Mouse (Mus musculus) cortical plate, adult 2 months (tissue): ENCODE results near the gene Hyal1. TPM values are rescaled to one million over a fixed set of nuclear protein-coding genes. Genes with fewer than 3 reads are reported as not detected.
"Not testable (repeated sequence)": the region's sequence is repeated elsewhere in the genome, so short reads cannot be mapped to it uniquely, and the experiment has no call there.

ENCODE experiments used
- H3K27ac ChIP-seq: fragments of 200-500 bp; 2 replicates; pipeline ENCODE4 v1.5.1; 2012; ENCODE audit warnings: low read length, control low read depth, inconsistent platforms; ENCODE audit not compliant: insufficient read depth
- H3K4me1 ChIP-seq: fragments of 200-500 bp; 2 replicates; pipeline ENCODE4 v1.6.1; 2011; ENCODE audit warnings: low read length; ENCODE audit not compliant: control insufficient read depth, insufficient read depth
- H3K4me3 ChIP-seq: fragments of 200-500 bp; 2 replicates; pipeline ENCODE4 v1.5.1; 2011; ENCODE audit warnings: mild to moderate bottlenecking, low read length, control low read depth; ENCODE audit not compliant: insufficient read depth
- CTCF ChIP-seq: fragments of 200-500 bp; IDR thresholded peaks from 2 replicates; pipeline ENCODE4 v1.5.1; 2011; ENCODE audit warnings: mild to moderate bottlenecking, control low read depth, low read length; ENCODE audit not compliant: insufficient read depth; ENCODE audit errors: extremely low read depth
- POLR2A ChIP-seq: fragments of 200-500 bp; IDR thresholded peaks from 2 replicates; pipeline ENCODE4 v1.6.1; 2011; ENCODE audit warnings: mild to moderate bottlenecking, low read length, control low read depth; ENCODE audit not compliant: insufficient read depth; ENCODE audit errors: extremely low read depth
- polyA plus RNA-seq: library from polyadenylated mRNA; depleted of rRNA; stranded (reverse); fragments of >200 nt; gene quantifications from 2 replicates; pipeline ENCODE4 v1.2.3, GENCODE M21; 2012

The Hyal1 gene
- polyA plus RNA-seq, 1 experiment = 5.7 TPM

DNA sequence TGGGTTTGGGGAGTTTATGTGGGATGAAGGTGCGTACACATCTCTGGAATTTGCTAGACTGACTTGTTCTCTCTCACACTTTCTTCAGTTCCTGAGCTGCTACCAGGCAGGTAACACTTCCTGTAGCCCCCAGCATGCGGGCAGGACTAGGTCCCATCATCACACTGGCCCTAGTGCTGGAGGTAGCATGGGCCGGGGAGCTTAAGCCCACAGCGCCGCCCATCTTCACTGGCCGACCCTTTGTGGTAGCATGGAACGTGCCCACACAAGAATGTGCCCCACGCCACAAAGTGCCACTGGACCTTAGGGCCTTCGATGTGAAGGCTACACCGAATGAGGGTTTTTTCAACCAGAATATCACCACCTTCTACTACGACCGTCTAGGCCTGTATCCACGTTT lies 6.7 kb upstream of the Hyal1 start:
- TF ChIP-seq CTCF (no peak), POLR2A (no peak)
- H3K27ac ChIP-seq = no peak overlapping the region
- H3K4me1 ChIP-seq = peaks cover 7% of the 10 kb centered on the region
- H3K4me3 ChIP-seq = peak overlapping the region; percentile 89

DNA sequence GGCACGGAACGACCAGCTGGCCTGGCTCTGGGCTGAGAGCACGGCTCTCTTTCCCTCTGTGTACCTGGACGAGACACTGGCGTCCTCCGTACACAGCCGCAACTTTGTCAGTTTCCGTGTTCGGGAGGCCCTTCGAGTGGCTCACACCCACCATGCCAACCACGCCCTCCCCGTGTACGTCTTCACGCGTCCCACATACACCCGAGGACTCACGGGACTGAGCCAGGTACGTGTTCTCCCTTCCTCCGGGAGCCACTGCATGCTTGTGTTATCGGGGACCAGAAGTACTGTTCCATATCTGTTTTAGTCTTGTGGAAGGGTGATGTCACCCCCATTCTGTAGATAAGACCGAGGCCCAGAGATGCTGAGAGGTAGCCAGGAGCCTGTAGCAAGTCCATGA lies 5.9 kb upstream of the Hyal1 start:
- H3K27ac ChIP-seq = no peak overlapping the region
- H3K4me1 ChIP-seq = peaks cover 7% of the 10 kb centered on the region
- no peak for TF ChIP-seq CTCF
- no peak for TF ChIP-seq POLR2A
- no peak overlapping the region for H3K4me3 ChIP-seq

DNA sequence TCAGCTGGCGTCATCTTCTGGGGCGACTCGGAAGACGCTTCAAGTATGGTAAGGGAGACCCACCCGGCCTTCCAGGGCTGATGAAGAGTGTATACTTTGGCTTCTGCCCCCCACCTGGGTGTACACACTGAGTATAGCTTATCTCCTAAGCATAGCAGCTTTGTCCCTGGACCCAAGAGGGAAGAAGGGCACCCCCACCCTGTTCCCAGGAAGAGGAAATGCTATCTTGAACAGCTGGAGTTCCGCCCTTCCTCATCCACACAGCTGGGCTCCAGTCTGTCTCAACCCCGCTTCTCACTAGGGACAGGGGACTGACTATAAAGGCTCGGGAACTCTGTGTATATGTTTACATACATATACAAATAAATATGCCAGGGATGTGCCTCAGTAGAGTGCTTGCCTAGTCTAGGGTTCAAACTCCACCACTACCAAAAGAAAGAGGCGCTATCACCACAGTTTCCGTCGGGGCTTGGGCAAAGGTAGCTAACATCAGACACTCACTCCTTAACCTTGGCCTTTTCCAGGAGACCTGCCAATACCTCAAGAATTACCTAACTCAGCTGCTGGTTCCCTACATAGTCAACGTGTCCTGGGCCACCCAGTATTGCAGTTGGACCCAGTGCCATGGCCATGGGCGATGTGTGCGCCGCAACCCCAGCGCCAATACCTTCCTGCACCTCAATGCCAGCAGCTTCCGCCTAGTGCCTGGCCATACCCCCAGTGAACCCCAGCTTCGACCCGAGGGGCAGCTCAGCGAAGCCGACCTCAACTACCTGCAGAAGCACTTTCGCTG lies 5.0 kb upstream of the Hyal1 start:
- no peak overlapping the region for H3K27ac ChIP-seq
- H3K4me3 ChIP-seq = no peak overlapping the region
- TF ChIP-seq CTCF (no peak), POLR2A (no peak)
- H3K4me1 ChIP-seq = peaks cover 7% of the 10 kb centered on the region

DNA sequence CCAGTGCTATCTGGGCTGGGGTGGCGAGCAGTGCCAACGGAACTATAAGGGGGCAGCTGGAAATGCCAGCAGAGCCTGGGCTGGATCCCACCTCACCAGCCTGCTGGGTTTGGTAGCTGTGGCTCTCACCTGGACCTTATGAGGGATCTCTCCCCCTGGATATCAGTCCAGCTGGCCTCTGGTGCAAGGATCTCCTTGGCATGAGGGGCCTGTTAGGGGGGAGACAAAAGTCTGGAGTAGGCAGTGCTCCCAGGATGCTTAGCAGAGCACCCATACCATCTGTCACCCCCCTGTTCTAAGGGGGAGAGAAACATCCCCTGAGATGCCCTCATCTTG lies 4.4 kb upstream of the Hyal1 start:
- no peak for TF ChIP-seq CTCF
- TF ChIP-seq POLR2A = no peak
- no peak overlapping the region for H3K27ac ChIP-seq
- H3K4me1 ChIP-seq = peaks cover 7% of the 10 kb centered on the region
- H3K4me3 ChIP-seq = no peak overlapping the region

DNA sequence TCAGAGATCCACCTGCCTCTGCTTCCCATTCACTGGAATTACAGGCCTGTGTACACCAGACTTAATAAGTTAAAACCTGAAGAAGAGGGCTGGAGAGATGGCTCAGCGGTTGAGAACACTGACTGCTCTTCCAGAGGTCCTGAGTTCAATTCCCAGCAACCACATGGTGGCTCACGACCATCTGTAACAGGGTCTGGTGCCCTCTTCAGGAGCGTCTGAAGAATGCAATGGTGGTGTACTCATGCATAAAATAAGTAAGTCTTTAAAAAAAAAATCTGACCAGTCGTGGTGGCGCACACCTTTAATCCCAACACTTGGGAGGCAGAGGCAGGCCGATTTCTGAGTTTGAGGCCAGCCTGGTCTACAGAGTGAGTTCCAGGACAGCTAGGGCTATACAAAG lies 3.0 kb upstream of the Hyal1 start:
- H3K4me1 ChIP-seq, H3K4me3 ChIP-seq: not testable (repeated sequence)

DNA sequence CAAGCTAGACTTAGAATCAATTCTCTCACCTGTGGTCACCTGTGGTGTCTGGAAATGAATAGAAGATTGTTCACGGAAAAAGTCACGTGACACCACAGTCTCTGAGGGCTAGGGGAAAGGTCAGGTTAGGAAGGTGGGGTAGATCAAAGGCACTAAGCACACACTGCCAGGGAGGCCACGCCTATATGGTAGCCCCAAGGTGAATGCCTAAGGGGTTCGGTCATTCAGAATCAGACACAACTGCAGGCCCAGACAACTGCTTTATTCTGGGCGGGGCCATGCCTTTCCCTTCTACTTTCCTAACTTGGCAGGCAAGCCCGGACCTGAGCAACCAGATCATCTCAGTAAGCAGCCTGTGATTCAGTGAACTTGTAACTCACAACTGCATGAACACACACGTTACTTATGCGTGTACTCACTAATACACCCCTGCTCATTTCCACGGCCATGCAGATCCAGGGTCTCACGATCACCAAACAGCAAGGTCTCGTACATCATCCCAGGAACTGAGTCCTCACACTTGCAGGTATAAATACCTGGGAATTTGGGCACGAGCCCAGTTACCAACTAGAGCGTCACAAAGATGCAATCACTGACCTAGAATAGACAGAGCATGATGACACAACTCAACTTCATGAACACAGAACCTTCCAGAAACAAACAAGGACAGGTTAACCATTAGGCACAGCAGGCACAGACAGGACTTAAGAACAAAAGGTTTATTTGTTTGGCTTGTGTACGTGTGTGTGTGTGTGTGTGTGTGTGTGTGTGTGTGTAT lies 959 bp upstream of the Hyal1 start:
- peaks cover 4% of the 10 kb centered on the region; the same call in 1 of the 2 replicates for H3K4me1 ChIP-seq
- no peak for TF ChIP-seq POLR2A
- no peak for TF ChIP-seq CTCF
- no peak overlapping the region for H3K4me3 ChIP-seq
- 0 out of 2 replicates have a peak overlapping the region, but pooled peaks have one; percentile 25 for H3K27ac ChIP-seq

More for the DNA sequence above, 3.0 kb upstream of the Hyal1 start:
- H3K27ac ChIP-seq = not testable (repeated sequence)

DNA sequence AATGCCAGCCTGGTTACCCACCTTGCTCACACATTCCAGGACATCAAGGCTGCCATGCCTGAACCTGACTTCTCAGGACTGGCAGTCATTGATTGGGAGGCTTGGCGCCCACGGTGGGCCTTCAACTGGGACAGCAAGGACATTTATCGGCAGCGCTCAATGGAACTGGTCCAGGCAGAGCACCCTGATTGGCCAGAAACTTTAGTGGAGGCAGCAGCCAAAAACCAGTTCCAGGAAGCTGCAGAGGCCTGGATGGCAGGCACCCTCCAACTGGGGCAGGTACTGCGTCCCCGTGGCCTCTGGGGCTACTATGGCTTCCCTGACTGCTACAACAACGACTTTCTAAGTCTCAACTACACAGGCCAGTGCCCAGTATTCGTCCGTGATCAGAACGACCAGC lies 1.1 kb downstream of the Hyal1 start:
- TF ChIP-seq CTCF = no peak
- TF ChIP-seq POLR2A = no peak
- H3K4me1 ChIP-seq = peaks cover 6% of the 10 kb centered on the region
- H3K27ac ChIP-seq = no peak overlapping the region
- no peak overlapping the region for H3K4me3 ChIP-seq

DNA sequence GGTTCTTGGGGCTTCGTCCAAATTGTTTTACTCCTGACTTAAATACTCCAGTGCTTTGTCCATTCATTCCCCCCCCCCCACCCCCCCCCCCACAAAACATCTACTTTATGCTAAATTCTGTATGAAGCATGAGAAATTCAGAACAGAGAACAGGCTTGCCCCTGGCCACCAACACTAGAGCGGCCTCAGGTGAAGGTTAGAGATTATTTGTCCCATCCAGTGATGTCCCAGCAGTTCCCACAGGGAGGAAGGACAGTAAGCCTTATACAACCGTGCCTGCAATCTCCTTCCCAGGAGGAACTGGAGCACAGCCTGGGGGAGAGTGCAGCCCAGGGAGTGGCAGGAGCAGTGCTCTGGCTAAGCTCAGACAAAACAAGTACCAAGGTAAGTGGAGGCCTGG lies 1.9 kb downstream of the Hyal1 start, which contains the start of gene Naa80:
Gene Naa80, plus strand, starts transcription at position 301 of the 400 bp plus-strand sequence.
- H3K27ac ChIP-seq = no peak within 1 kb of the TSS
- TF ChIP-seq CTCF (no peak), POLR2A (no peak)
- H3K4me3 ChIP-seq = no peak within 1 kb of the TSS
- H3K4me1 ChIP-seq = peaks cover 6% of the 10 kb centered on the region

DNA sequence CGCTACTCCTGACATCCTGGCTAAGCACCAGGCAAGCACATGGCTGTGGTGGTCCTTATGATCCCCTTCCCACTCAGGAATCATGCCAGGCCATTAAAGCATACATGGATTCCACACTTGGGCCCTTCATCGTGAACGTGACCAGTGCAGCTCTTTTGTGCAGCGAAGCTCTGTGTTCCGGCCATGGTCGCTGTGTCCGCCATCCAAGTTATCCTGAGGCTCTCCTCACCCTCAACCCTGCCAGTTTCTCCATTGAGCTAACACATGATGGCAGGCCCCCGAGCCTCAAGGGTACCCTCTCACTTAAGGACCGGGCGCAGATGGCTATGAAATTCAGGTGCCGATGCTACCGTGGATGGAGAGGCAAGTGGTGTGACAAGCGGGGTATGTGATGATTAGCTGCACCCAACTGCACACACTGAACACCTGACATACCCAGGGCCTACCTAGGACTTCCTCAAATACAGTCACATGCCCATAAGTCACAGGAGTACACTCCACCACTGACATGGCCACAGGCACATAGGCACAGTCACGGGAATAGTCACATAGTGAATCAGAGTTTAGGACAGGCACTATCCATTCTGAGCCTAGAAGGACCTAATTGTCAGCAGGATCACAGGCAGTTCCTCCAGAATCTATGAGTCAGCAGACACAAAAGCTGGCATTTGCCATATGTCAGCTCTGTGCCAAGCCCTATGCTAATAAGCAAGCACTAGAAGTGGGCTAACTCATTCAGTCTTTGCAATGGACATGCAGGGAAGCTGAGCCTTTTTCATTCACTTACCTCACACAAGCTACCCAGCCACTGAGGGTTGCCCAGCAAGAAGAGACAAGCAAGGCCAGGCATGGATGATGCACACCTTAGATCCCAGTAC lies 2.5 kb downstream of the Hyal1 start:
- Histone ChIP-seq H3K4me1 (peaks cover 6% of the 10 kb centered on the region), H3K4me3 (no peak overlapping the region), H3K27ac (no peak overlapping the region)
- TF ChIP-seq CTCF = no peak
- no peak for TF ChIP-seq POLR2A
